Mouse (Mus musculus): Measurements from ENCODE around the gene Olfr690. TPM values are rescaled to one million over a fixed set of nuclear protein-coding genes. Genes with fewer than 3 reads are reported as not detected.

The Olfr690 gene
- polyA plus RNA-seq (2015; fragmentation: Nextera tagmentation; extraction: Ambion mirVana), result not detected in 2 replicates

GRCm38 (mm10) chr7:105334004-105334403 is at the start of gene Olfr690:
Olfr690 (minus strand) TSS chr7:105334104.

GRCm38 (mm10) chr7:105374866-105375265 is 41.0 kb upstream of the Olfr690 start, which contains the start of gene Gm5901:
Gm5901 (plus strand) TSS chr7:105375038.

GRCm38 (mm10) chr7:105367930-105368329 is 34.0 kb upstream of the Olfr690 start, which contains the start of gene Olfr692:
Olfr692 (plus strand) TSS chr7:105368230.

GRCm38 (mm10) chr7:105342170-105342569 is 8.3 kb upstream of the Olfr690 start, which contains the start of gene Olfr691:
Olfr691 (minus strand) TSS chr7:105342270.

GRCm38 (mm10) chr7:105310865-105311264 is 23.0 kb downstream of the Olfr690 start, which contains the start of gene Olfr689:
Olfr689 (plus strand) TSS chr7:105311165.

GRCm38 (mm10) chr7:105287795-105288194 is 46.1 kb downstream of the Olfr690 start, which contains the start of gene Olfr688:
Olfr688 (plus strand) TSS chr7:105288095.

Other genes with a start within 250 kb of the Olfr690 start
- gene Olfr680-ps1, start 241.3 kb downstream of the Olfr690 start, polyA plus RNA-seq (2015; fragmentation: Nextera tagmentation; extraction: Ambion mirVana), result not detected in 2 replicates
- not detected in 2 replicates for gene Olfr681, start 217.3 kb downstream of the Olfr690 start, polyA plus RNA-seq (2015; fragmentation: Nextera tagmentation; extraction: Ambion mirVana)
- gene Olfr683, start 187.1 kb downstream of the Olfr690 start, polyA plus RNA-seq (2015; fragmentation: Nextera tagmentation; extraction: Ambion mirVana), result not detected in 2 replicates
- gene Olfr684, start 170.5 kb downstream of the Olfr690 start, polyA plus RNA-seq (2015; fragmentation: Nextera tagmentation; extraction: Ambion mirVana), result not detected in 2 replicates
- gene Olfr685, start 148.1 kb downstream of the Olfr690 start, polyA plus RNA-seq (2015; fragmentation: Nextera tagmentation; extraction: Ambion mirVana), result not detected in 2 replicates
- not detected in 2 replicates for gene Olfr686, start 126.6 kb downstream of the Olfr690 start, polyA plus RNA-seq (2015; fragmentation: Nextera tagmentation; extraction: Ambion mirVana)
- not detected in 2 replicates for gene Olfr688, start 46.0 kb downstream of the Olfr690 start, polyA plus RNA-seq (2015; fragmentation: Nextera tagmentation; extraction: Ambion mirVana)
- gene Olfr689, start 22.9 kb downstream of the Olfr690 start, polyA plus RNA-seq (2015; fragmentation: Nextera tagmentation; extraction: Ambion mirVana), result not detected in 2 replicates
- not detected in 2 replicates for gene Olfr691, start 8.2 kb upstream of the Olfr690 start, polyA plus RNA-seq (2015; fragmentation: Nextera tagmentation; extraction: Ambion mirVana)
- not detected in 2 replicates for gene Olfr692, start 34.1 kb upstream of the Olfr690 start, polyA plus RNA-seq (2015; fragmentation: Nextera tagmentation; extraction: Ambion mirVana)
- not detected in 2 replicates for gene Gm5901, start 40.9 kb upstream of the Olfr690 start, polyA plus RNA-seq (2015; fragmentation: Nextera tagmentation; extraction: Ambion mirVana)
- gene Fam160a2, start 66.0 kb upstream of the Olfr690 start, polyA plus RNA-seq (2015; fragmentation: Nextera tagmentation; extraction: Ambion mirVana), result 18.4 and 19.4 TPM in 2 replicates
- gene Cnga4, start 70.5 kb upstream of the Olfr690 start, polyA plus RNA-seq (2015; fragmentation: Nextera tagmentation; extraction: Ambion mirVana), result 0.08 TPM in 1 of 2 replicates, not detected in the other
- gene Cckbr, start 91.6 kb upstream of the Olfr690 start, polyA plus RNA-seq (2015; fragmentation: Nextera tagmentation; extraction: Ambion mirVana), result not detected in 2 replicates
- 86.4 and 116 TPM in 2 replicates for gene Cavin3, start 148.2 kb upstream of the Olfr690 start, polyA plus RNA-seq (2015; fragmentation: Nextera tagmentation; extraction: Ambion mirVana)
- 41.9 and 44.7 TPM in 2 replicates for gene Smpd1, start 220.3 kb upstream of the Olfr690 start, polyA plus RNA-seq (2015; fragmentation: Nextera tagmentation; extraction: Ambion mirVana)
- 15.7 and 18.3 TPM in 2 replicates for gene Apbb1, start 247.5 kb upstream of the Olfr690 start, polyA plus RNA-seq (2015; fragmentation: Nextera tagmentation; extraction: Ambion mirVana)